Mouse (Mus musculus) spleen, adult 18-20 months (tissue): ENCODE measurements around the gene Itpr2.
"Not testable (repeated sequence)": the region's sequence is repeated elsewhere in the genome, so short reads cannot be mapped to it uniquely, and the experiment has no call there.

ENCODE experiments used
- DNase-seq, 2 experiments: peaks; one replicate each; pipeline ENCODE4 v3.0.0; 2022; ENCODE audit warnings: mixed read lengths in 2 of 2

Itpr2 gene

DNA sequence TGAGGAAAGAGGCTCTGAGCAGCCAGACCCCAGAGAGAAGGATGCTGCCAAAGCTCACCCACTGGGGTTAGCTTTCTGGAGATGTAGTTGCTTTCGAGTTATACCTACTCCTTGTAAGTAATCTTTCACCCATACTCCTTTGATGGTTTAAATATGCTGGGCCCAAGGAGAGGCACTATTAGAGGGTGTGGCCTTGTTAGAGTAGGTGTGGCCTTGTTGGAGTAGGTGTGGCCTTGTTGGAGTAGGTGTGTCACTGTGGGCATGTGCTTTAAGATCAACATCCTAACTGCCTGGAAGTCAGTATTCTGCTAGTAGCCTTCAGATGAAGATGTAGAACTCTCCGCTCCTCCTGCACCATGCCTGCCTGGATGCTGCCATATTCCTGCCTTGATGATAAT, 37.4 kb downstream of the Itpr2 start:
- not testable (repeated sequence) for DNase-seq

DNA sequence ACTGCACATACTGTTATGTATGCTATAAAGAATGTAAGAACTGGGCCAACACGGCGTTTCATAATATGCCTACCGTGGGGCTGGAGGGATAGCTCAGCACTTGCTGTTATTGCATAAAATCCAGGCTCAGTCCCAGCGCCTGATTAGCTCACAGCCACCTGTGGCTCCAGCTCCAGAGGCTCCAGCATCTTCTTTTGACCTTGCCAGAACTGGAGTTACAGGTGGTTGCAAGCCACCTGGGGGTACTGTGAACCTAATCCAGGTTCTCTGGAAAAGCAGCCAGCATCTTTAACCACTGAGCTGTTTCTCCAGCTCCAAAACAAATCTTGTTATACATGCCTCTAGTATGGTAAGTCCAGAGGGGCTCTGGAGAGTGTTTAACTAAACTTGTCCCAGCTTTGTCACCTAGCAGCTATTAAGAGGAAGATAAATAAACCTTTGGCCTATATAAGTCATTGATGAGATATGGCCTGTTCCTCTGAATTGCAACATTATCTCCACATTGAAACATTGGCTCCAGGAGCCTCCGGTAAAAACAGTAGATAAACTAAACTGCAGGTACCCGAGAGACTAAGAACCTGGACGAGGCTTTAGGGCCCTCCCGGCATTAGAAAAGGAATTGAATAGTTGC, 37.9 kb downstream of the Itpr2 start:
- DNase-seq, result no peak

DNA sequence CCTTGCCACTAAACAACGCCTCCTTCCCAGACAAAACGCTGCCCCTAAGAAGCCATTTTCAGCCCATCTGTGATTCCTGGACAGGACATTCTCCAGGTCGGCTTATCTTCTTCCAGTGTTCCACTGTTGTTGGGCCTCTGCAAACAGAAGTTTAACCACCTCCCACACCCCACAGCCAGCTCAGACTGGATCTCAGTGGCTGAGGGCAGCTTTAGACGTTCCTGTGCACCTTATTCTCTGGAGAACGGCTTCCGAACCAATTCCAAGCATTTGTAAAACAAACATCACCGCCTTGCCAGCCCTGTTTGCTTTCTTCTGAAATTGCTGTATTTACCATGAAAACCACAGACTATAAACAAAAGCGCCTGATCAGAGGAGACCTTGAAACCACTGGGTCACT, 41.1 kb downstream of the Itpr2 start:
- no peak for DNase-seq

DNA sequence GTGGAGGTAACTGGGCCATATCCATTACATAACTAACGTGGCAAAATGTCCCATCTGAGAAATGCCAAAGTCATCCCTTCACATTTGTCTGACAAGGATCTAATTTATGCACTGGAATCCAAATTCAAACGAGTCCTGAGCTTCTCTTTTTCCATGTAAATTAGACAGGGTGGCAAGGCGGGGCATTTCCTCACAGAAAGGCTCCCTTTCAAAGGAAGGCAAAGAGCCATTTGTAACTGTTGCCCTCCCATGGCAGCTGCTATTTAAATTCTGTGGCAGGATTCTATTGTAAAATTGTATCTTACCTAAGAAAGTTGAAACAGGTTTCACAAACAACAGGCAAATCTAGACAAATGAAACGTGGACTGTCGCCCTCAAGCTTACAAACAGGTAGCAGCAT, 43.6 kb downstream of the Itpr2 start:
- no peak for DNase-seq

DNA sequence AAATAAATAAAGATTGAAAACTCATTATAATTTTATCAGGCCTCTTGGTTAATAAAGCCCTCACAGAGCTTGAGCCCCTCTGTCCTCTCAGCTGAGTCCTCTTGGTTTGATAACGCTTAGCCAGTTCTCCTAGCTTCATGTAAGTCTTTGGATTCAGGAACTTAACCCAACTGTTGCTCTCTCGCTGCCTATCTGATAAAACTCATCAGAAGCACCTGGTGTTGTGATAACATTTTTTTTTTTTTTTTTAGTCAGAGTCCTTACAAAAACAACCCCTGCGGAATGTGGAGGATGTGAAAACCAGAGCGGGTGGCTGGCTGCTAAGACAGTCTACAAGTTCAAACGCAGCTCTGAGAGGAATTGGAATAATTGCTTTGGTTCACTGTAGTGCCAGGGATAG, 45.3 kb downstream of the Itpr2 start:
- DNase-seq, result no peak

DNA sequence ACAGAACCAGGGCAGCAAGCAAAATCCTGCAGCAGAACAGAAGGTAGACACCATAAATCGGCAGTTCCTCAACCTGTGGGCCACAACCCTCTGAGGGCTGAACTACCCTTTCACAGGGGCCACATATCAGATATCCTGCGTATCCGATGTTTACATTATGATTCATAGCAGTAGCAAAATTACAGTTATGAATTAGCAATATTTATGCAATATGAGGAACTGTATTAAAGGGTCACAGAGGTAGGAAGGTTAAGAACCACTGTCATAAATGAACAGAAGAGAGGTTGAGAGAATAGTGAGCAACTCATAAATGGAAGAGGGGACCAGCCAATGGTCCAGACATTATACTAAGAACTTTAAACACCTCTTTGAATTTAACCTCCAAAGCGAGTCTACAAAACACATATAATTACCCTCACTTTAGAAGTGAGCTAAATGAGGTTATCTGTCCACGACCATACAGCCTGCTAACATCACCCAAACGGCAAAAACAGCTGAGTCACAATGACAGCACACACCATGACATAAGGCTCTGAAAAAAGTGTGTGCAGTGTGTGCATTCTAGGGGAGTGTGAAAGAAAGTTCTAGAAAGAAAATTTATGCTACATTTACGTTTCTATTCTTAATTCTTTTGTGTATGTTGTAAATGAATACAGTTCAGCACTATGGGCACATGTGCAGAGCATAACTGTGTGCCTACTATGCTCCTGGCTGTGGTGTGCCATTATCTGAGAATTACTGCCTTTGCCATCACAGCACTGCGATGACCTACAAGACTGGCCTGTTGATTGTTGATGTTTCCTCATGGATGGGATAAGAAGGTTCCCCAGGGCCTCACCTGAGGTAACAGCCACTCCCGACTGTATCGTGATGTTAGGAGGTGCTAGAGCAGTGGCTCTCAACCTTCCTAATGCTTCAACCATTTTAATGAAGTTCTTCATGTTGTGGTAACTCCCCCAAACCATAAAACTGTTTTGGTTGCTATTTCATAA, 47.2 kb downstream of the Itpr2 start:
- DNase-seq, result no peak

DNA sequence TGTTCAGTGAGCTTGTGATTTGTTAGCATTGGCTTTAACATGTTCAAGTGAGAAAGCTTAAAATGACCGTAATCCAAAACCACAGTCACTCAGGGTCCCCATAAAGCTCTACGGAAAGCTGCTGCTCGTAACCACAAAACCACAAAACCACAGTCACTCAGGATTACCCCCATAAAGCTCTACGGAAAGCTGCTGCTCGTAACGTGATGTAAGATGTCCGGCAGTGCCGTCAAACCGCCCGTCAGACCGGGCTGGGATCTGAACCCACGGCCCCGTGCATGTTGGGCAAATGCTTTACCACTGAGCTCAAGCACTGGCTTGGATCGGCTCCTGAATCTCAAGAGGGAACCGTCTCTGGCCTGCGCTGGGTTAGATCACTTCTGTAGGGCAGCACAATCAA, 49.5 kb downstream of the Itpr2 start:
- DNase-seq, result peak in 1 of 2 experiments; percentile 10

DNA sequence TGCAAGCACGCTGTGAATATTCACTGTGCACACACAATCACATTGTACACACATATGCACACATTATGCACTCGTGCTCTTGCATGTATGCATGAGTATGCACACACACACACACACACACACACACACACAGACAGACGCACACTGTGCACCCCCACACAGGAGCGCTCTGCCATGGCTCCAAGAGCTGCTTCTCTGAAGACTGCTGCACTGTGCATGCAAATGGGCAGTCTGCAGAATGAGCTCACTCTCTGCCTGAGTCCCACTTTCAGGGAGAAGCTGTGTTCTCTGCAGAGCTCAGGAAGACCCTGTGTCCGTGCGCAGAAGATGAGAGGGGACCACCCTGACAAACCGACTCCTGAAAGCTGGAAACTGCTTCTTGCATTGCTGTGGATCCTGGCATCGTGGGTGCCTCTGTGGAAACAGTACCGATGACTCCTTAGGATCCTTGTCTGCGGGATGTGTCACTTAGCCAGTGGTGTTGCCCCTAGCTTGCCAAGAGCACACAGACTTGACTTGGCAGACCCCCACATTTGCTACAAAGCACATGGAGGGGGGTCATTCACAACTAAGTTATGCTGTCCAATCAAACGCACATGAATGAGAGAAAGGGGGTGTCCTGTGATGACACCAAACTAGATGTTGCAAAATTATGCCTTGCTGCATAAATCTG, 55.9 kb downstream of the Itpr2 start:
- DNase-seq, result no peak

DNA sequence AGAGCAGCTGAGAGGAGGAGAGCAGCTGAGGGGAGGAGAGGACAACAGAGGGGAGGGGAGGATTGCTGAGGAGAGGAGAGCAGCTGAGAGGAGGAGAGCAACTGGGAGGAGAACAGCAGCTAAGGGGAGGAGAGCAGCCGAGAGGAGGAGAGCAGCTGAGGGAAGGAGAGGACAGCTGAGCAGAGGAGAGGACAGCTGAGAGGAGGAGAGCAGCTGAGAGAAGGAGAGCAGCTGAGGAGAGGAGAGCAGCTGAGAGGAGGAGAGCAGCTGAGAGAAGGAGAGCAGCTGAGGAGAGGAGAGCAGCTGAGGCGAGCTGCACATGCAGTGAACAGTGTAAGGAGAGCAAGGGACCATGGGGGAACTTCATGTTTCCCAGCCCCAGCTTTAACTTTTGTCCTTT, 62.2 kb downstream of the Itpr2 start:
- no peak for DNase-seq

DNA sequence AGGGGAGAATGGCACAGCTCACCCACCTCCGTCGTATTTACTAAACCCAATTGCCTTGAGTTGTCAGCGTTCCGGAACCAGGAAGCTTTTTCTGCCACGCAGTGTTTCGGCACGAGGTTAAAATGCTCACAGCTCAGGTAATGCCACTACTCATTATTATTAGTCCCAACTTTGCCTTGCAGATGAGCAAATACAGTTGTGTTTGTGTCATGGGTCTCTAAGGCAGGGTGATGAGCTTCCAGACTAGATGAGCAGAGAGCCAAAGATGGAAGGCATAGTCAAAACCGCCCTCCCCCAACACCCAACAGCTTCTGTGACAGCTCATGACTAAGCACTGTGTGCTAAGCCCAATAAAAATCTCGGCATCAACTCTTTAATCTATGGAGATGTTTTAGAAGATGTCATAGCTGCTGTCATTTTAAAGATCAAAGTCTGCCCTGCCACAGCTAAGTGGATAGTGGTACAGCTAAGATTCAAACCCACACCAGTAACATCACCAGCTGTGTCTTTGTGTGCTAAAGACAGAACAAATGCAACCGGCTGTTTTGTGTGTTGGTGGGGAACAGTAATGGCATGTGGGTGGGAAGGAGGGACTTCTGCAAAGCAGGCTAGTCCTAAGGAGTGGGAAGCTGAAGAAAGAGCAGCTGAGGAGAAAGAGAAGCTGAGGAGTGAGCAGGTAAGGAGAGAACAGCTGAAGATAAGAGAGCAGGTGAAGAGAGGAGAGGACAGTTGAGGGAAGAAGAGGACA, 62.8 kb downstream of the Itpr2 start:
- no peak for DNase-seq

DNA sequence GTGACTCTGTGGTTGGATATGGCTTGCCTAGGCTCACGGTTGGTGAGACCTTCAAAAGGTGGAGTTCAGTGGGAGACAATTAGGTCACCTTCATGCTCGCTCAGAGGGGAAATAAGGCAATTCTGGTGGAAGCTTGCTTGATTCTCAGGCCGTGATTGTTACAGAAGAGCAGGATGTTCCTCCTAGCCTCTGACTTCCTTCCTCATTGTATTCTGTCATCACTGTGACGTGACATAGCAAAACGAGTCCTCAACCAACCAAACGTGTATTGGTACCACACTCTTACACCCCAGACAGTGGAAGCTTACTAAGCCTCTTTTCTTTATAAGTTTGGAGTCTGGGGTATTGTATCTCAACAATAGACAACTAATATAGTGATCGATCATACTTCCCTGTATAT, 64.0 kb downstream of the Itpr2 start:
- DNase-seq, result no peak

DNA sequence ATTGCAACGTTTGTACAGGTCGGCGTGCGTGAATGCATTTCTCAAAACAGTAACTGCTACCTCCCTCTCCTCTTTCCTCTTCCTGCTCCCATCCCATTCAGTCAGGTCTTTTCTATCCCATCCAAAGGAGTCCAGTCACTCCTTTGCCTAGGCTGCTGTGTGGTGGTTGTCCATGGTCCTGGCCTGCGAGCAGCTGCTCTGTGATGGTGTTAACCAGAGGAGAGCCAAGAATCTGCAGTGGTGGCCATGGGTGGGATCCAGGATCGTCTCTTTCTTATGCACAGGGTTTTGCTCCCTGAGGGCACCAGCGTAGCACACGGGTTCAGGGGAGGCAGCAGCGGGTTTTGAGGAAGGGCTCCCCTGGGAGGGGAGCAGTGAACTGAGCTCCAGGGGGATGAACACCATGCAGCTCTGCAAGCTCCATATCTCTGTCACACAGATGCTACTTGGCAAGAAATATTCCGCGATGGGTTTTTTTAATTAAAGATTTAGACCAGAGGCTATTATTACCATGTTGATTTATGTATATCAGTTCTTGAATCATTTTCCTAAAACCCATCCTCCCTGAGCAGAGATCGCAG, 65.0 kb downstream of the Itpr2 start:
- no peak for DNase-seq

DNA sequence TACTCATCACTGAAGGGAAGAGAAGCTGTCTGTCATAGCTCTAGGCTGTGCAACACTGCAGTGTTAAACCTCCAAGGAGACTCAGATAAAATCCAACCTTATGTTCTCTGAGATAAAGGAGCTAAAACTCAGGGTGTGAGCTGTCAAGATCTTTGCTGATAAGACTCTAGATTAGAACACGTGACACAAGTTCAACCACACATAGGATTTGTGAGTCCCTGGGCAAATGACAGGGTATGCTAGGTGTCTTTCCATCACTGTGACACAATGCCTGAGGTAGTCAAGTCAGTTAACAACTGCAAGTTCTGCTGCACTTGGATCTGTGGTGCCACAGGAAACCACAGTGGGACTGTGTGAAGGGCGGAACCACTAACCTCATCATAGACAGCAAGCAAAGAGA, 67.8 kb downstream of the Itpr2 start:
- no peak for DNase-seq

DNA sequence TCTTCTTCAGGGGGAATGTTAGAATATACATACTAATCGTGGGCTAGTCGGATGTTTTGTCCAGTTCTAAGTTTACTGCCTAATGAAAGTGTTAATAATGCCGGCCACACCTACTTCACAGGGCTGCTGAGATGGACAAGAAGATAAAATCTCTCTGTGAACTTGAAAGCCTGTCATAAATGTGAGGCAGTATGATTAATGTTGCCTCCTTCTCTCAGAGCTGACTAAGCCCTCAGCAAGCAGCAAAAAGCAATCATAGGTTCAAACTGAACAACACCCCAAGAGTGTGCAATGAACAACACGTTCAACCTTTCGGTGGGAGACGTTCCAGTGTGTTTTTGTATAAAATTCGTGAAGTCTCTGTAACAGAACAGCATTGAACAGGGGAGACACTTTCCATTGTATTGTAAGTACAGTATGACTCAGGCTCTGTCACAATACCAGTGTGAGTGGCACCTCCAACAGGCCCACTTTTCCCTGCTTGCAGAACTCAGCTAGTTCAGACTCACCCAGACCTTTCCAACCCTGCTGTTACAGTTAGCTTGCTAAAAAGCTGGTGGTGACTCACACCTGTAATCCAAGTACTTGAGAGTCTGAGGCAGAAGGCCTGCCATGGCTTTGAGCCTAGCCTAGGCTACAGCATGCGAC, 69.7 kb downstream of the Itpr2 start:
- DNase-seq, result no peak

DNA sequence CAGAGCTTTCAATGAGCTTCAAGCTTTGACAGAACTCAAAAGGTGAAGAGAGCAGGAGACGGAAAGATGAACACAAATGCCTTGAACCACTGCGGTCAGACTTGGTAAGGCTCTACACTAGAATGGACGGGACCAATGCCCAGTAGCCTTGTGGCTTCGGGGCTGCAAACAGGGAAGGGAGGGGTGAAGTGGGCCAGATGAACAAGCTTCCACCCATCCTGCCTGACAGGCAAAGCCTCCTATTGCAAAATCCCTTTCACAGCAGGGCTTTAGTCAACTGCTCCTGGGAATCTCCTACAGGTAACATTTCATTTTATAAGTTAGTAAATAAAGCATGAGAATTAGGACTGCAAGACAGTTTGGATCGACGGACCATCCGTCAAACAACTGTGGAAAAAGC, 70.2 kb downstream of the Itpr2 start:
- no peak for DNase-seq

DNA sequence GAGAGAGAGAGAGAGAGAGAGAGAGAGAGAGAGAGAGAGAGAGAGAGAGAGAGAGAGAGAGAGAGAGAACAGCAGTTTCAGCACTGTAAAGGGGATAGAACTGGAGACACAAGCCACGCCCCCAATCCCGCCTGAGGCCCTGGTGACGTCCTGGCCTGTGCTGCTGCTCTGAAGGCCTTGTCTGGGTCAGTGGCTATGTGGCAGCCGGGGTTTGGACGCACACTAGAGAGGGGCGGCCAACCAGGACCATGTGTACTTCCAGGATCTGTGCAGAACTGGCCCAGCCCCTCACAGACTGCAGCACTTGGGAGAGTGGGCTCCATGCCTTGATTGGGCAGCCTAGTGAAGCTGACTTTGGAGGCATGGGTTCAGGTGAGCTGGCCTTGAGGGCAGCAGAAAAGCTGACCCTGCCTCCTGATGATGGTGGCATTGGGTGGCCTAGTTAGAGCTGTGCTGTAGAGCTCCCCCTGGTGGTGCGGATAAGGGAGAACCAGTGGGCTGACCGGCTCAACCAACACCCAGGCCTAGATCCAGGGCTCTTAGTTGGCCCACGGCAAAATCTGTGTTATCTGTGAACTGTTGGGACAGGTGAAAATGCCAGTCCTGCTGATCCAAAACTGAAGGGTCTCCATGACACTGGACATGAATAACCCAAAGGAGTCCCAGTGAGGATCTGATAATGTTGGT, 72.2 kb downstream of the Itpr2 start:
- peak; percentile 30 to 67 for DNase-seq

DNA sequence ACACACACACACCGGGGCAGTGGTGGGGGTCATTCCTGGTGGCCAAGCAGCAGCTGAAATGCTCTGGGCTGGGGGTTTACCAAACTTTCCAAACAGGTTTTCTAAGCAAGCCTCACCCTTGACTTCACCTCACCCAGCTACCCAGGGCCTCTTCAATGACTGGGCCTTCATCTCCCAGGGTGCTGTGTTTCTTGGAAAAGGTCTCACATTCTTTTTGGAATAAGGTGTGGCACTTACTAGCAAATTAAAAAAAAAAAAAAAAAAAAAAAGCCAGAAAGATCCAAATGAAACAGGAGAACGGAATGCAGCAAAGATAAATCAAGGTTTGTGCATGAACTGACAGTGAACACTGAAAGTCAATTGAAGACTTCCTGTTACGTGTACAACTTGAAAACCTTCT, 77.2 kb downstream of the Itpr2 start:
- no peak for DNase-seq

DNA sequence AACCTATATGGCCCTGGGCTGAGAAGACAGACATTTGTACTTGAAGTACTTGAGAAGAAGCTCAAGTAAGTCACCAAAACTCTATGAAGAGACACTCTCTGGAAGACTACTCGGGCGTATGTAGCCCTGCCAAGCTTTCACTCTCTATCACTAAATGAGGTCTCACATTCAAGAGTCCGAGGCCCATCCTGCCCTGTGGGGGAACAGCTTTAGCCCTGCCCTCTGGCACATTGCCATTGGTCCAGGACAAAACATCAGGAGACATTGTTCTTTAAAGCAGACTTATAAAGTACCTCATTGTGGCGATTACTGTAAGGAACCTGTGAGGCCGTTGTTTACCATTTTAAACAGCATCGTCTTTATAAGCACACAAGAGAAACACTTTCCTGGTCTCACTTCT, 77.7 kb downstream of the Itpr2 start:
- DNase-seq, result no peak

DNA sequence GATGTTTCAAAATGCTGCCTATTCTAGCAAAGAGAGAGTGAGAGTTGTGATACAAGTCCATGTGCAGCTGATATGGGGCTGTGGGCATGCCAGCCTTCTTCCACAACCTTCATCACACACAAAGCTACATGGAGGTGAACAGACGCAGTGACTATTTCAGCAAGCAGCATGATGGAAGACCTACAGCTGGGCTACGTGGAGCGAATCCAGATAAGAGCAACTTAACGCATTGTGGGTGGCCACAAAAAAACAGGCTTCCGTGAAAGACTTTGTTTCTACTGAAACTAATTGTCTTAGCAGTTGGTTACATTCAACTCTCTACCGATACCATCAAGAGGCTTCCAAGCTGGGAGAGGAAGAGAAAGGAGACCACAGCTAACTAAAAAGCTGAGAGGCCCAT, 81.3 kb downstream of the Itpr2 start:
- no peak for DNase-seq

DNA sequence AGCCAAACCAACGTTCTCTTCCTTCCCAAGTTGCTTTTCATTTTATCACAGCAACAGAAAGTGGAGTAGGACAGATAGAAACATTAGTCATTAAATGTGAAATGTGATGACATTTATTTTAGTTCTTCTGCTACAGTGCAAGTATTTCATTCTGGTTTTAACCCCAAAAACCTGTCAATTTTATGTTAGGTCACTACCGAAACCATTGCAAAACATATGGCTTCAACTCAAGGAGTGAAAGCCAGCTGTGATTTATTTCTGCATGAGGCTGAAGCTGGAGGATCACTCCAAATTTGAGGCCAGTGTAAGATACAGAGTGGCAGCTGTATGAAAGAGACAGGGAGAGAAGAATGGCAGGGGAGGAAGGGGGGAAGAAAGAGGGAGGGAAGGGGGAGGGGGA, 85.6 kb downstream of the Itpr2 start:
- DNase-seq, result no peak

DNA sequence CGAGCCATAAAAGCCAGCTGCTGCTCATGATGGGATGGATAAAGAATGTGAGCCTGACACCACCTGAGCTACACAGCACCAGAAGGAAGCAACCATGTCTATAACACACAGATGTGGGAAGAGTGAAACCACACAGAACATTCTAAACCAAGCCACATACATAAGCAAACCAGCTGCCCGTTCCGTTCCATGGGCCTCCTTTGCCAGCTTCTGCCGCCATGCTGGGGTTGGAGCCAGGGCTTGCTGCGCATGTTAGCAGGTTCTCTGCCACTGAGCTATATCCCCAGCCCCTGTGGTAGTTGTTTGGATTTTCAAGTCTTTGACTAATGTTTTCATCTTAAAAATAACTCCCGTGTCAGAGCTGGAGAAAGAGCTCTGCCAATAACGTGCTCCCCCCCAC, 87.9 kb downstream of the Itpr2 start:
- no peak for DNase-seq
